Mouse (Mus musculus) olfactory bulb, adult 2 months (tissue): ENCODE measurements around the gene Kcne4. TPM values are rescaled to one million over a fixed set of nuclear protein-coding genes. Genes with fewer than 3 reads are reported as not detected.

Source experiments
- H3K27ac ChIP-seq: fragments of 200-500 bp; 2 replicates; pipeline ENCODE4 v1.5.1; 2012; ENCODE audit warnings: low read depth, low read length; ENCODE audit not compliant: insufficient read depth
- H3K4me1 ChIP-seq: fragments of 200-500 bp; 2 replicates; pipeline ENCODE4 v1.6.1; 2012; ENCODE audit warnings: low read length; ENCODE audit not compliant: control insufficient read depth, insufficient read depth
- H3K4me3 ChIP-seq: fragments of 200-500 bp; 2 replicates; pipeline ENCODE4 v1.5.1; 2012; ENCODE audit warnings: mild to moderate bottlenecking, low read depth, low read length, moderate library complexity; ENCODE audit not compliant: insufficient read depth
- CTCF ChIP-seq: fragments of 200-500 bp; IDR thresholded peaks from 2 replicates; pipeline ENCODE4 v1.5.1; 2012; ENCODE audit warnings: low read depth, mild to moderate bottlenecking, low read length, moderate library complexity; ENCODE audit not compliant: insufficient read depth
- POLR2A ChIP-seq: fragments of 200-500 bp; IDR thresholded peaks from 2 replicates; pipeline ENCODE4 v1.6.1; 2012; ENCODE audit warnings: mild to moderate bottlenecking, low read depth, low read length, moderate library complexity; ENCODE audit not compliant: insufficient read depth
- WGBS: fragments of 180-500 bp; shearing (Covaris S2); methylation state at CpG from one replicate; pipeline ENCODE4 v1.1.7; 2018; 5-methylcytosine and 5-hydroxymethylcytosine counted together
- polyA plus RNA-seq: library from polyadenylated mRNA; stranded (reverse); fragments of >200 nt; gene quantifications from 2 replicates; pipeline ENCODE4 v1.2.4, GENCODE M21; 2012; ENCODE audit warnings: low replicate concordance; ENCODE audit not compliant: missing spikeins, insufficient read depth, insufficient read length

Gene Kcne4
- polyA plus RNA-seq, 1 experiment, result not detected

- peaks cover 3% of the 10 kb centered on the region; the same call in 1 of the 2 replicates for H3K4me1 ChIP-seq
- 67% methylated on average over 4 of the region's 4 CpGs for WGBS
- H3K27ac ChIP-seq, result no peak overlapping the region
- no peak for TF ChIP-seq CTCF
- TF ChIP-seq POLR2A, result no peak
- no peak overlapping the region for H3K4me3 ChIP-seq
Measured at GRCm38 (mm10) chr1:78864799-78865346, 48.3 kb downstream of the Kcne4 start.

- TF ChIP-seq POLR2A, result no peak
- no peak for TF ChIP-seq CTCF
- WGBS, result 89% methylated on average over 5 of the region's 5 CpGs
- H3K27ac ChIP-seq, result no peak overlapping the region
- no peak overlapping the region for H3K4me3 ChIP-seq
- peaks cover 3% of the 10 kb centered on the region; the same call in 1 of the 2 replicates for H3K4me1 ChIP-seq
Measured at GRCm38 (mm10) chr1:78865991-78866390, 49.4 kb downstream of the Kcne4 start.

GRCm38 (mm10) chr1:78866455-78866854 lies 49.9 kb downstream of the Kcne4 start:
- H3K4me1 ChIP-seq, result peaks cover 3% of the 10 kb centered on the region; the same call in 1 of the 2 replicates
- H3K4me3 ChIP-seq, result no peak overlapping the region
- no peak overlapping the region for H3K27ac ChIP-seq
- 92% methylated on average over 2 of the region's 2 CpGs for WGBS
- no peak for TF ChIP-seq POLR2A
- no peak for TF ChIP-seq CTCF

Other genes with a start within 250 kb of the Kcne4 start
- gene Acsl3, start 158.9 kb upstream of the Kcne4 start, polyA plus RNA-seq, result 297 TPM in 1 of 2 replicates, not detected in the other
- gene Utp14b, start 158.7 kb upstream of the Kcne4 start, polyA plus RNA-seq, result not detected in 2 replicates